Mouse (Mus musculus) erythroblast, adult 5-6 weeks (primary cell): Measurements from ENCODE around the gene Etnk1. TPM values are rescaled to one million over a fixed set of nuclear protein-coding genes. Genes with fewer than 3 reads are reported as not detected.
"Not testable (repeated sequence)": the region's sequence is repeated elsewhere in the genome, so short reads cannot be mapped to it uniquely, and the experiment has no call there.

ENCODE experiments used
- ATAC-seq: replicated peaks from 2 replicates; pipeline ENCODE4 v1.8.0; 2016; ENCODE audit warnings: moderate number of reproducible peaks, mild to moderate bottlenecking, moderate TSS enrichment, inconsistent platforms; ENCODE audit not compliant: poor library complexity, low FRiP score, severe bottlenecking
- total RNA-seq, 2 experiments: library from RNA; stranded (forward) in 1 of 2; stranded (reverse) in 1 of 2; fragments of 150-400 nt in 1 of 2; fragments of 200-764, 138-1000 nt in 1 of 2; gene quantifications; 2 replicates each; pipeline versions ENCODE4 v1.2.3 to v1.2.4; 2015 to 2017; ENCODE audit warnings: low replicate concordance in 2 of 2

Etnk1 gene
- total RNA-seq, 2 experiments from 2014 or later: 42.1 to 47.0 TPM

DNA sequence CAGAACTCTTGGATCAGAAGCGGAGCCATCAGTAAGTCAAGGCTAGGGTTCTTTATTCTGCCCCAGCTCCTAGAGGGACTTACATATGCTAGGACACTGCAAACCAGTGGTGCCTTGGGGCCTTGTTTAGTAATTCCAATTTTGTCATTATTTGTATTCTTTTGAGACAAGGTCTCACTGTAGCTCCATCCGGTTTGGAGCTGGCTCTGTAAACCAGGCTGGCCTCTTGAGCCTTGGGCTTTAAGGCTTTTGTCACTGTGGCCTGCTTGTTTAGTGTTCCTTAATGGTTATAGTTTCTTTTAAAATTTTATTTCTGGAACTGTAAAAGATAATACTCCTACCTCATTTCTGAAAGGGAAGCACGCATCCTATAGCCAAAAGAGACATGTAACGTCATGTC lies 2.4 kb downstream of the Etnk1 start:
- ATAC-seq: no peak

GRCm38 (mm10) chr6:143170166-143170960 lies 3.3 kb downstream of the Etnk1 start:
- ATAC-seq: no peak

DNA sequence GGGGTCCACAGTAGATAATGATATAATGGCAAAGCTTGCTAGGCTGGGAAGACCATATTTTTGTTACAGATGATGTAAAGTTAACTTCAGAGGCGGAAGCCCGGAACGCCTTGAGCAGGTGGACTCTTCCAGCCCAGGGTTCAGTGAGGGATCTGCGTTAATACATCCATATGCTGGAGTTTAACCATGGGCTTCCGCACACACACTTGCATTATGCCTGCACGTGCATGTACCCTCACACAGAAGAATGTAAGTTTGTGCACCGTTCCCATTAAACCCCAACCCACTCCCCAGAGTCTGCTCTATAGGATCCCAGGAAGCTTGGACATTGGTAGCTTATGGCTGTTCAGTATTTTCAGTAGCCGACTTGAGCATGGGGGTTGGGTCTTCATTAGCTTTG lies 4.0 kb downstream of the Etnk1 start:
- no peak for ATAC-seq

DNA sequence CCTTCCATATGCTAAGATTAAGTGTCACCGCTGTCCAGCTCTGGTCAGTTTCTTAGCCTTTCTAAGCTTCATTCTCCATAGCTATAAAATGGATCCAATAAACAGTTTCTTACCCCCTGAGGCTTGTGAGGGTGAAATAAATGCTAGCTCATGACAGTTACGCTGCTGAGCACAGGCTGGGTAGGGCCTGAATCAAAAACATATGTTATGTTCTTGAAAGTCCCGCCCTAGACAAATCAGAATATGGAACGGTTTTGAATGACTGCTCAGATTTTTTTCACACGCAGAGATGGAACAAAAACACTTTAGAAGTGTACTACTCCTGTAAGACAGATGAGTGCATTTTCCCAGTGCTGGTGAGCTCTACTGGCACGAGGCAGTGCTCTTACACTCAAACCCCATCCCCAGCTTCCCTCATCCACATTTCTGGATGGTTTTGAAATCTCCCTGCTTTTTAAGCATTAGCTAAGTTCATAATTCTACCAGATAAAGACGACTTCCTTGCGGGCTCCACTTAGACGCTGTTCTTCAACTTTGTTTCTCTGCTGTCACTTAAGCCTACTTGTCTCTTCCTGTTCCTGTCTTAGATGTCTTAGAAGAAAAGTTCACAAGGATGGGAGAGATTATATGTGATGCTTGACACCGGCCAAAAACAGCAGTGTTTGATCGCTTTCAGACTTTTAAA lies 4.9 kb downstream of the Etnk1 start:
- no peak for ATAC-seq

DNA sequence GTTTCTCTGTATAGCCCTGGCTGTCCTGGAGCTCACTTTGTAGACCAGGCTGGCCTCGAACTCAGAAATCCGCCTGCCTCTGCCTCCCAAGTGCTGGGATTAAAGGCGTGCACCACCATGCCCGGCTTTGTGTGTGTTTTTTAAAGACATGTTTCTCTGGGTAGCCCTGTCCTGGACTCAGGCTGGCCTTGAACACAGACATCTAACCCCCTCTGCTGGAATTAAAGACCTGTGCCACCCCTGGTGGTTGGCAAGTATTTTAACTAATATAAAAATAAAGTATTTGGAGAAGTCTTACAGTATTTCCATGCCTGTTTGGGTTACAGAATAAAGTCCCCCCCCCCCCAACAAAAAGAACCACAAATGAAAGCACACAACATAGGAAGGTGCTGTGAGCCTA lies 5.7 kb downstream of the Etnk1 start:
- not testable (repeated sequence) for ATAC-seq

DNA sequence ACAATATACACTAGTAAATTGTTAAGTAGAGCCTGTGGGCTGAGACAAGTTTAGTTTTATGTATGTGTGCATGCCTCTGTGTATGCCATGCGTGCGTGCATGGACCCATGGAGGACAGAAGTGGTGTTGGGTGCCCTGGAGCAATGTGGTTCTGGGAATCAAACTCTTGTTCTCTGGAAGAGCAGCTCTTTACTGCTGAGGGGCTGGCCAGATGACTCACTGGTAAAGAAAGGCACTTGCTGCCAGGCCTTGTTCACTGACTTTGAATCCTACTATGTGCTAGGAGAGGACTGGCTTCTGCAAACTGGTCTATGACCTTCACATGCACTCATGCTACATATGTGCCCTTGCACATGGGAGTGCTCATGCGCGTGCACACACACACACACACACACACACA lies 7.2 kb downstream of the Etnk1 start:
- ATAC-seq: no peak

DNA sequence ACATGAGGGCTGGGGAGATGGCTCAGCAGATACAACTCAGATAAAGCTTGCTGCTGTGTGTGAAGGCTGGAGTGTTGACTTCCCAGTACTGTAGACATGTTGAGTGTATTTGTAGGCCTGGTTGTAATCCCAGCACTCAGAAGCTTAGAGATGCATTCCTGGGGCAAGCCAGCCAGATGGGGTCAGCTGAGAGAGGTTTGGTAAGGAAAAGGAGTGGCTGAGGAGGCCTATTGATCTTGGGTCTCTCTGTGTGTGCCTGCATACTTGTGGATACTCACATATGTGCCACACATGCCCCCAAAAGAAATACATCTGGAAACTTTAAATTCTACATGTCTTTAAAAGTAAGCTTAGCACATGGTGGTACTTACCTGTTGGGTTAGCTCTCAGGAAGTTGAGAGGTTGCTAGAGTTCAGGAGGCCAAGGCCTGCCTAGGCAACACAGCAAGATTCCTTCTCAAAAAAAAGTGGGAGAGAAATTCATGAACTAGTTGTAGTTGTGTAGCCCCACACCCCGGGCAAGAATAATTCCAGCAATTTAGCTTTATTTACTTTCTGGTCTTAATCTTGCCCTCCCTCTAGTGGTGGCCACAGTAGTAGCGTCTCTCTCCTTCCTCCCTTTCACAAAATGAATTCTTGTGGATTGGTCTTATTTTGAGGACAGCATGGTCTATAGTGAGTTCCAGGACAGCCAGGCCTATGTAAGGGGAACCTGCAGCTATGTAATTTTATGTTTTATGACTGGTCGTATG lies 8.1 kb downstream of the Etnk1 start:
- ATAC-seq: 0 out of 2 replicates have a peak, but pooled peaks have one; percentile 60

GRCm38 (mm10) chr6:143176076-143176475 lies 9.1 kb downstream of the Etnk1 start:
- no peak for ATAC-seq

DNA sequence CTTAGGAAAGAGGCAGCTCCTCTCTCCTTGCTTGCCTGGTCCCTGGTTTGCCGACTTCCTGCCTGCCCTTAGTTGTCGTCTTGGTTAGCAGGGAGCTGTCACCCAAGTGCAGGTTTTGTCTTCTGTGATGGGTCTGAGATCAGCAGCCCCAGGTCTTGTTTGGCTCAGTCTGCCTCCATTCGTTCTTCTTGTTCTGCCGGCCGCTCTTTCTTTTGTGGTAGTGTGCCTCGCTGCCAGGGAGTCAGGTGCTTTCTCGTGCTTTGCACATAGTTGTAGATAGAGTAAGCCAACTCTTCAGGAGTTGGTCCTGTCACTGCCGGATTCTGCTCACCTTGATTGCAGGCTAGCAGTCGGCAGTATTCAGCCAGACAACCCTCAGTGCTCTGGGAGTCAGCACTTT lies 9.6 kb downstream of the Etnk1 start:
- ATAC-seq: no peak

DNA sequence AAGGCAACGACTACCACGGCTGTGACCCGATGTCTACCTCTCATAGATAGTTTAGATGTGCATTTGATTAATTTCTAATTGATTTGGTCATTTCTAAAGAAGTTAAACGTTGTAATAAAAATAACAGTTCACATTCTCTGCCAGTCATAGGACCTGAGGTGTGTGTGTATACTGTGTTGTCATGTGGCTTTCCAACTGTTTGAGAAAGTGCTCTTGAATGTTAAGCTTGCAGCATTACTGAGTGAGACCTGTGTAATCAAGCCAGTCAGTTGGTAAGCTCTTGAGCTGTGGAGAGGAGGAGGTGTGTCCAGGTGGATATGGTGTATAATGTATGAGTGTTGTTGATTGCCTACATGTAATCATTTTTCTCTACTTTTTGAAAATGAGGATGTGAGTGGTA lies 12.2 kb downstream of the Etnk1 start:
- ATAC-seq: no peak

DNA sequence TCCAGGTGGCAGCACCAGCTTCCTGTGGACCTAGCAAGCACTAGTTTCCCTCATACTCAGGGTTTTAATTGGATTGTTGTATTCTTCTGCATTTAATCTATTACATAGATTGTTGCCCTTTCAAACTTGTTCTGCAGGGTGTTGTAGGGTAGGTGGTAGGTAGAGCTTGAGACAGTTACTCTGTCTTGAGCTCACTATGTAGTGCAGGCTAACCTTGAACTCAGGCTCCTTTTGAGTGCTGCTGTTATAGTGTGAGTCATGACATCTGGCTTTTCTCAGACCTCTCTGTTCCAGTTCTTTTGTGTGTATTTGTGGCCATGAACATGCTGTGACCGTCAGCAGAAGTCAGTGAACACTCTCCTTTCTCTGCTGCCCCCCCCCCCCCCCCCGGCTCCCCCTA lies 12.7 kb downstream of the Etnk1 start:
- ATAC-seq: no peak

DNA sequence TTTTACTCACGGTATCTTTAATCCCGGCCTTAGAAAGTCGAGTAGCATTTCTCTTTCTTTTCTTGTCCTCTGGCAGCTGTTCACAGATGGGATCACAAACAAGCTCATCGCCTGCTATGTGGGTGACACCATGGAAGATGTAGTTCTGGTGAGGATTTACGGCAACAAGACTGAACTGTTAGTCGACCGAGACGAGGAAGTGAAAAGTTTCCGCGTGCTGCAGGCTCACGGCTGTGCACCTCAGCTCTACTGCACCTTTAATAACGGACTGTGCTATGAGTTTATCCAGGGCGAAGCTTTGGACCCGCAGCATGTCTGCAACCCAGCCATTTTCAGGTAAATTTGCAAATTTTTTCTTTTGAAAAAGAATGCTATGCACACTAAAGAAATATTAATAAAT lies 13.5 kb downstream of the Etnk1 start:
- ATAC-seq: no peak

DNA sequence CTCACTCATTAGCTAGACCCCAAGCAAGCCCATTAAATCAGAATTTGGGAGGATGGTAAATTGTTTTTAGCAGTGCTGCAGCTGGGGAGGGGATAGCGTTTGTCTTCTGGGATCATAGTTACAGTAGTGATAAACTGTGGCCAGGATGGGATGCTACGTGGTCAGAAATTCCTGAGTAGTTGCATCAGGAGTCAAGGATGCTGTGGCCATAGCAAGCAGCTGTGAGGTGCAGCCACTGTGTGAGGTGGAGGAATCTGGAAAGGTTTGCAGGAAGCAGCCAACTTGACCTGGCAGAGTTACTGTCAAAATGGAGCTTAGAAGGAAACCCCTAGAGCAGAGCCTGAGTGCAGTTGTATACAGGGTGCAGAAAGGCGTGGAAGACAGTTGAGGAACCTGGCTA lies 17.1 kb downstream of the Etnk1 start:
- no peak for ATAC-seq

DNA sequence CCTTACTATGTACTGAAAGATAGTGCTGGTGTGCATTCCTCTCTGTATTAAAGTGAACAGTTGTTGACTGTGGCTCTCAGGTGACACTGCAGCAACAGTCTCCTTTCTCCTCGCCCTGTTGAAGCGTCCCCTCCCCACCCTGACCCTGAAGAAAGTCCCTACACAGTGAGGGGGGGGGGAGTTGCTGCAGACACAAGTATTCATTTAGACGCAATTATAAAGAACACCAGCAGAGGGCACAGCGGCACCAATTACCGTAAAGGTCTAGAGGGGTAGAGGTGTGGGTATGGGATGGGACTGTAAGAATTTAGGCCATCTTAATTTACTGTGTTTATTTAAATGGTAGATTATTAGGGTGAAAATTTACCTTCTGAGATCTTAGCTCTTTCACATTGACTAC lies 17.7 kb downstream of the Etnk1 start:
- ATAC-seq: no peak

DNA sequence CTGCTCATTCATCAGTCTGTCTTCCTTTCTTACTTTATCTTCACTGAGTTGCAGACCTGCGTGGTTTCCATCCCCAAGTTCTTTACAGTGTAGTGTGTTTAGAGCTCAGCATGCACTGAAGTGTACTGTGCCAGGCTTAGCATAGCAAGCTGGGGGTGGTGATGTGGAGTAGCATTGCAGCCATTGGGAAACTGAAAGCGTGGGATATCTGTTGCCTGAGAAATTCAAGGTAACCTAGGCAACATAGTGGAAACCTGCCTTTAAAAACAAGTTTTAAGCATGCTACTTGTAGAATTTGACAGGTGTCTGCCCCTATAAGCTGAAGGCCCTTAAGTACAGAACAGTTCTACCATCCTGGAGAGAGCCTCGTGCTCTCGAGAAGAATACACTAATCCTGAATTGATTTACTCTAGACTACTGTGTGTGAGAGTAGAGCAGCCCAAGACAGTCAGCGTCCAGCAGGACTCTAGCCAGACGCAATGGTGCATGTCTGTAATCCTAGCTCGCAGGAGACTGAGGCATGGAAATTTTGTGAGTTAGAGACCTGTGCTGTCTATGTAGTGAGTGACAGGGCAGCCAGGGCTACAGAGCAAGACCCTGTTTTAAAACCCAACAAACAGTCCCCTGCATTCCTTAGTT lies 23.9 kb downstream of the Etnk1 start:
- ATAC-seq: no peak

GRCm38 (mm10) chr6:143191477-143192098 lies 24.6 kb downstream of the Etnk1 start:
- no peak for ATAC-seq

GRCm38 (mm10) chr6:143192709-143193108 lies 25.7 kb downstream of the Etnk1 start:
- no peak for ATAC-seq

GRCm38 (mm10) chr6:143193166-143193565 lies 26.1 kb downstream of the Etnk1 start:
- ATAC-seq: no peak

- ATAC-seq: no peak
Measured at GRCm38 (mm10) chr6:143193641-143194040, 26.6 kb downstream of the Etnk1 start.

- 0 out of 2 replicates have a peak, but pooled peaks have one; percentile 27 for ATAC-seq
Measured at GRCm38 (mm10) chr6:143197053-143197452, 30.0 kb downstream of the Etnk1 start.
